Mouse (Mus musculus): ENCODE results near the gene Map3k6. TPM values are rescaled to one million over a fixed set of nuclear protein-coding genes. Genes with fewer than 3 reads are reported as not detected.

Map3k6 gene
- total RNA-seq, 2 experiments from 2014 or later = 6.8 to 8.1 TPM

- intact Hi-C loops (cut with DNase I) = loop anchor here (5.0 to 10.0 kb wide), 2 partner anchors 200 to 268 kb away; partner anchors contain the start of gene Ahdc1
Observed at GRCm38 (mm10) chr4:133212562-133213267, 27.9 kb upstream of the Map3k6 start.

DNA sequence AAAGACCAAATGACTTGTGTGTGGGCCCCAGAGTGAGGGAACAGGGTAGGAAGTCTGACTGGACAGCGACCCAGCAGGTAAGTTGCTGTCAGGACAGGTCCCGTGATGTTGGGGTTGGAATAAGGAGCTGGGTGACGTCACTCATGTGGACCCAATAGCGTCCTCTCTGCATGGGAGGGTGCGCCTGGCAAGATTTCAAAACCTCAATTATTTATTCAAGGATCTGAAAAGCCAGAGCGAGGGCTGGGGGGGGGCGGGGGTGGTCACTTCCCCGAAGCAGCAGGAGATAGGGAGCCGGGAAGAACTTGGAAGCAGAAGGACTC is 27.4 kb upstream of the Map3k6 start:
- peak in 1 of 2 experiments; percentile 22 for DNase-seq (ENCODE audit: low spot score in 2 of 2)
- intact Hi-C loops (cut with DNase I) = loop anchor here (5.0 to 10.0 kb wide), 2 partner anchors 201 to 268 kb away; partner anchors contain the start of gene Ahdc1

More at GRCm38 (mm10) chr4:133212562-133213267, 27.9 kb upstream of the Map3k6 start:
- DNase-seq (ENCODE audit: low spot score in 2 of 2) = peak; percentile 82 to 87

GRCm38 (mm10) chr4:133213661-133214060 is 27.0 kb upstream of the Map3k6 start:
- intact Hi-C loops (cut with DNase I) = loop anchor here (5.0 to 10.0 kb wide), 2 partner anchors 201 to 269 kb away; partner anchors contain the start of gene Ahdc1
- DNase-seq (ENCODE audit: low spot score in 2 of 2) = no peak

- peak in 1 of 2 experiments; percentile 43 for DNase-seq (ENCODE audit: low spot score in 2 of 2)
- intact Hi-C loops (cut with DNase I) = loop anchor here (10.0 kb wide), 1 partner anchor 273 kb away; no protein-coding TSS in a partner anchor
Observed at GRCm38 (mm10) chr4:133217641-133218040, 23.0 kb upstream of the Map3k6 start.

GRCm38 (mm10) chr4:133218745-133219144 is 21.9 kb upstream of the Map3k6 start:
- no peak for DNase-seq (ENCODE audit: low spot score in 2 of 2)
- intact Hi-C loops (cut with DNase I) = loop anchor here (10.0 kb wide), 1 partner anchor 274 kb away; no protein-coding TSS in a partner anchor

GRCm38 (mm10) chr4:133220656-133221055 is 20.0 kb upstream of the Map3k6 start:
- intact Hi-C loops (cut with DNase I) = no loop called here

DNA sequence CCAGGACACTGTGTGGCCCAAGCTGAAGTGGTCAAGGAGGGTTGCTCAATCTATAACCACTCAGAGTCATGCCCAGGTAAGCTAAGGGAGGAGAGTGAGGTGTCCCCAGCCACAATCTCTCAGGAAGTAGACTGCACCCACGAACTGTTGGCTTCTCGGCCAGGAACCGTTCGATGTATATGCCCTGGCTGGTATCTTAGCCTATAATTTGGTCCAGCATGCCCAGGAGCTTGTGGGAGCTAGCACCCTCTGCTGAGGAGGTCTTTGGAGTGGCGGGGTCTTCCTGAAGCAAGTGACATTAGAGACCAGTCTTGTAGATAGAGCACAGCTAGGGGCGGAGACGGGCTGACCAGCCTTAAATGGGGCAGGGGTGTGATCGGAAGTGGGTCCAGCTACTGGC is 18.9 kb upstream of the Map3k6 start:
- no peak for DNase-seq (ENCODE audit: low spot score in 2 of 2)
- intact Hi-C loops (cut with DNase I) = no loop called here

More at GRCm38 (mm10) chr4:133220656-133221055, 20.0 kb upstream of the Map3k6 start:
- DNase-seq (ENCODE audit: low spot score in 2 of 2) = no peak

DNA sequence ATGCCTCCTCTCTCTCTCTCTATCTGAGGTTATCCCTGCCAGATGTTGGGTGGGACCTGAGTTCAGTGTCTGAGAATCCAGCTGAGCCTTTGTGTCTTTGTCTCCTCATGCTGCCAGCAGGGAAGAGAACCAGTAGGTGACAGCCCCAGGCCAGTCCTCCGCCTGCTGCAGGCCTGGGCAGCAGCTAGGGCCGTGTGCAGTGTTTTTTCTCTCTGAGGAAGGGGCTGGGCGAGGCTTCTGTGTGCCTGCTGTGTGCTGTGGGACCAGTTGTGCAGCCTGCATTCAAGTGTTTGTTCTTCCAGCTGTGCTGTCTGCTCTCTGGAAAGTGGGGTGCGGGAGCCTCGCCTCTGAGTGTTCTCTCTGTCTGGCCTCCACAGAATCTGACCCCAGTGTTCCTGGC is 16.7 kb upstream of the Map3k6 start:
- intact Hi-C loops (cut with DNase I) = no loop called here
- DNase-seq (ENCODE audit: low spot score in 2 of 2) = no peak

DNA sequence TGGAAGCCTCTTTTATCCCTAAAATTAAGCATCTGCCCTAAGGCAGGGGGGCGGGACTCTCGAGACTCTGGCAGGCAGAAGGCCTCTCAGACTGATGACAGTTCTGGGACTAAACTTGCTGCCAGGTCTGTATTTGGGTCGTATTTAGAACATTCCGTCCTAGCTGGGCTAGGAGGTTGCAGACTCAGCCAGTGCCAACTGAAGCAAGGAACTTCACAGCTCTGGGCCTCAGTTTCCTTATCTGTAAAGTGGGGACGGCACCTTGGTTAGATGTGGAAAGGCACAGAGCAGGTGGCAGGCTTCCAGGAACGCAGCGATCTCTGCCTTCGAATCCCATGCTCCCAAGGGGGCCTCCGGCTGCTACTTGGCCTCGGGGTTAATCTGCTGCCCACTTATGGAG is 14.5 kb upstream of the Map3k6 start:
- intact Hi-C loops (cut with DNase I) = no loop called here

GRCm38 (mm10) chr4:133227636-133228035 is 13.0 kb upstream of the Map3k6 start:
- DNase-seq (ENCODE audit: low spot score in 2 of 2) = no peak

More for the DNA sequence above, 14.5 kb upstream of the Map3k6 start:
- DNase-seq (ENCODE audit: low spot score in 2 of 2) = no peak

DNA sequence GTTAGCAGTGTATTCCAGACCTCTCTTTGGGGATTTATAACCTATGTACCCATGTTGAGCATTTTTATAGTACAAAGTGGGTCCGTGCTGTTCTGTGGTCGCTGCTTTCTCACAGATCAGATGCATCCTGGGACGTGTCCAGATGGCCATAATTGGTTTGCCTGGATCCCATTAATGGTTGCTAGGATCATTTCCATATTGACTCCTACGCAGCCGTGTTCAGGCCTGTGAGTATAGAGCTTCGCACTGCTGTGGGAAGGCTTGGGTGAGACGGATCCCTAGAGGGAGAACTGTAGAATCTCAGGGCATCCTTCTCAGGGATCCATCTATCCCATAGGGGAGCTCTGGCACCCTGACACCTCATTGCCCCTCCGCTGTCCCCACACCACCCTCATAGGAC is 11.0 kb upstream of the Map3k6 start:
- DNase-seq (ENCODE audit: low spot score in 2 of 2) = no peak
- intact Hi-C loops (cut with DNase I) = no loop called here

More at GRCm38 (mm10) chr4:133227636-133228035, 13.0 kb upstream of the Map3k6 start:
- intact Hi-C loops (cut with DNase I) = no loop called here

- intact Hi-C loops (cut with DNase I) = no loop called here
- DNase-seq (ENCODE audit: low spot score in 2 of 2) = no peak
Observed at GRCm38 (mm10) chr4:133233285-133233976, 7.2 kb upstream of the Map3k6 start.

DNA sequence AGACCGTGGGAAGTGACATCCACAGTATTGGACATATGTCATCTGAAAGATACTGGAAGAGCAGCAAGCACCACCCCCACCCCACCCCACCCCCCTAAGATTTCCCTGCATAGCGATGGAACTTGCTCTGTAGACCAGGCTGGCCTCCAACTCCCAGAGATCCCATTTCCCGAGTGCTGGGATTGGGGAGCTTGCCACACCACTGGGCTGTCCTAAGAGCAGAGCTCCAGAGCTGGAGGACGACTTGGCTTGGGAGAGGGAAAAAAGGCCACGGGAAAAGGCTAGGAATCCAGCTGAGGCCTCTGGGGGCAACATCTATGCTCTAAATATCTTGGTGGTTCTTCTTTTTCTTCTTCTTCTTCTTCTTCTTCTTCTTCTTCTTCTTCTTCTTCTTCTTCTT is 5.8 kb upstream of the Map3k6 start:
- intact Hi-C loops (cut with DNase I) = no loop called here
- no peak for DNase-seq (ENCODE audit: low spot score in 2 of 2)

DNA sequence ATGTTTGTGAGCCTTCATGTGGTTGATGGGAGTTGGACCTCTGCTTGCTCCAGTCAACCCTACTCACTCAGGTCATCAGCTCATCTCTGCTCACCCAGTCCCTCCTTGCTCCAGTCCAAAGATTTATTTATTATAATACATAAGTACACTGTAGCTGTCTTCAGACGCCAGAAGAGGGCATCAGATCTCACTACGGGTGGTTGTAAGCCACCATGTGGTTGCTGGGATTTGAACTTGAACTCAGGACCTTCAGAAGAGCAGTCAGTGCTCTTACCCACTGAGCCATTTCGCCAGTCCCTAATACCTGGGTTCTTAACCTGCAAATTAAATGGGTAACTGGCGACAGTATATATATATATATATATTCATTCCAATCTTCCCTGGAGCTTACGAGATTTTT is 5.2 kb upstream of the Map3k6 start:
- intact Hi-C loops (cut with DNase I) = no loop called here
- DNase-seq (ENCODE audit: low spot score in 2 of 2) = no peak

DNA sequence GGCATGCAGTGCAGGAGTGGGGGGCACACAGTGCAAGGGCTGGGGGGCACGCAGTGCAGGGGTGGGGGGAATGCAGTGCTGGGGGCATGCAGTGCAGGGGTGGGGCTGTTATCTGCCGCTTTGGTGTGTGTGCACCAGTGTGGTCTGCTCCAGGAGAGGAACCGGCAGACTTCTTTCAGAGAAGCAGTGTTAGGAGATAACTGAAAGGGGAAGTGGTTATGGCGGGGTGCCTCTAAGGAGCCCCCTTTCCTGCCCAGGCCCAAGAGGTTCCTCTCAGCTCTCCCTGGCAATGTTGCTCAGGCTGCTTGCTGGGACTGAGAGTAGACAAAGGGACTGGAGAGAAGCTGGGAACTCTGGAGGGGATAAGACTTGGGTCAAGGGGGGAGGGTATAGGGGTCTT is 2.7 kb upstream of the Map3k6 start:
- intact Hi-C loops (cut with DNase I) = no loop called here
- DNase-seq (ENCODE audit: low spot score in 2 of 2) = no peak

DNA sequence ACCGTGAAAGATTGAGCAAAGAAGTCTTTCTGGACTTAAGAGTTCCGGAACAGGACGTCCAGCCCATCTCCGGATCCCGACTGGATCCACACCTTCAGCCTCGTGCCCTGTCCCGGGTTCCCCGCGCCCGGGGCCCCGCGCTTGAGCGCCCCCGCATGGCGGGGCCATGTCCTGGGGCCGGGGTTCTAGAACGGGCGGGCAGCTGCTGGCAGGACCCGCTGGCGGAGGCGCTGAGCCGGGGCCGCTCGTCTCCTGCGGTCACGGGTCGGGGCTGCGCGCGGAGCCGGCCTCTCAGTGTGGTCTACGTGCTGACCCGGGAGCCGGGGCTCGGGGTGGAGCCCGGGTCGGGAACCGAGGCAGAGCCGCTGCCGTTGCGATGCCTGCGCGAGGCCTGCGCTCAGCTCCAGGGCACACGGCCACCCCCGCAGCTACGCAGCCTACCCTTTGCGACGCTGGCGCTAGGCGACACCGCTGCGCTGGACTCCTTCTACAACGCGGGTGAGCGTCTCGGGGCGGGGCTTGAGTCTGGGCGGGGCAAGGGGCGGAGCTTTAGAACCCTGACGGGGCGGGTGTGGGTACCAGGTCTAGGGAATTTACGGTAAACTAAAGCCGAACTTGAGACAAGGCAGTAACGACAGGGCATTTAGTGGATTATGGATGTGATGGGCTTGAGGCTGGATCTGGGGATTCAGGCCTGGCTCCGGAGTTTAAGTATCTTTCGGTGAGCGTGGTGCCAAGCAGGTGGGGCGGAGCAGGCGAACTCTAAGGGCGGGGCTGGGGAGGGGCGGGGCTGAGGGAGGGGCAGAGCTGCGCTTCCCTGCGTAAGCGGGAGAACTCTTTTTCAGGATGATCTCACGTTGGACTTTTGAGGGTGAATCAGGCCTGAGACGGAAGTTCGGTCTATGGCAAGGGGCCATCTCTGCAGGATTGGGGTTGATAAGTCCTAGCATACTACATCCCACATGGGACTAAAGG is 603 bp downstream of the Map3k6 start:
- intact Hi-C loops (cut with DNase I) = no loop called here
- peak; percentile 86 to 87 for DNase-seq (ENCODE audit: low spot score in 2 of 2)

DNA sequence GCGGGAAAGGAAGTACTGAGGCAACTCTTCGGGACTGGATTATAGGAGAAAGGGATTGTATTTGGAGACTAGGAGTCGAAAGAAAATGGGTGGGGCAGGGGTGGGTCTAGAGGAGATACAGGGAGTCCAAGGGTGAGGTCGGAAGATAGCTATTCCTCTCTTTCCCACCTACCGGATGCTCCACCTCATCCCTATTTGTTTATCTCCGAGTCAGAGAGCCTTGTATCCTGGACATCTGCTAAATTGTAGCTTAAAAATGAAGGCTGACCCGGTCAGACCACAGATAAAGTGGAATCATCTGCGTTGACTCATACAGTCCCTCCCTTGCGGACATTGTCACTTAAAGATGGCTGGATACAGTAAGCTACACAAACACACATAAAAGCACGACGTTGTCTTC is 1.3 kb downstream of the Map3k6 start:
- intact Hi-C loops (cut with DNase I) = no loop called here

DNA sequence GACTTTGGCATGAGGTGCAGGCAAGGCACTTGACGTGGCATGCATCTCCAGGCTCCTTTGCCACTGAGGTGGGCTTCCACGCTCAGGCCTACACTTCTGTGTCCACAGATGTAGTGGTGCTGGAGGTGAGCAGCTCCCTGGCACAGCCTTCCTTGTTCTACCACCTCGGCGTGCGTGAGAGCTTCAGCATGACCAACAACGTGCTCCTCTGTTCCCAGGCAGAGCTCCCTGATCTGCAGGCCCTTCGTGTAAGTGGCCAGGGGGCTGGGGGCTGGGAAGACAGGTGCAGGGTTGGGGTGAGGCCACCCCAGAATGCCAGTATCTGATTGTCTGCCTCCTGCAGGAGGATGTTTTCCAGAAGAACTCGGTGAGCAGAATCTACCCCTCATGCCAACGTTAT is 2.1 kb downstream of the Map3k6 start:
- intact Hi-C loops (cut with DNase I) = no loop called here
- no peak for DNase-seq (ENCODE audit: low spot score in 2 of 2)

More for the DNA sequence above, 1.3 kb downstream of the Map3k6 start:
- DNase-seq (ENCODE audit: low spot score in 2 of 2) = no peak

DNA sequence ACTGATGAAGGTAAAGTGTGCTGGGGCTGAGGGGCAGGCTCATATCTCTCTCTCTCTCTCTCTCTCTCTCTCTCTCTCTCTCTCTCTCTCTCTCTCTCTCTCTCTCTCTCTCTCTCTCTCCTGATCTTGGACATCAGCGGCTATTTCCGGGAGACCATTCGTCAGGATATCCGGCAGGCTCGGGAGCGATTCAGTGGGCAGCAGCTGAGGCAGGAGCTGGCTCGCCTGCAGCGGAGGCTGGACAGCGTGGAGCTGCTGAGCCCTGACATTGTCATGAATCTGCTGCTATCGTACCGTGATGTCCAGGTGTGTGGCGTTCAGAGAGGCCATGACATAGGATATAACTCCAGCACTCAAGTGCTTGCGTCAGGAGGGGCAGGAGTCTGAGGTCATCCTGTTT is 2.9 kb downstream of the Map3k6 start:
- intact Hi-C loops (cut with DNase I) = no loop called here
- no peak for DNase-seq (ENCODE audit: low spot score in 2 of 2)

DNA sequence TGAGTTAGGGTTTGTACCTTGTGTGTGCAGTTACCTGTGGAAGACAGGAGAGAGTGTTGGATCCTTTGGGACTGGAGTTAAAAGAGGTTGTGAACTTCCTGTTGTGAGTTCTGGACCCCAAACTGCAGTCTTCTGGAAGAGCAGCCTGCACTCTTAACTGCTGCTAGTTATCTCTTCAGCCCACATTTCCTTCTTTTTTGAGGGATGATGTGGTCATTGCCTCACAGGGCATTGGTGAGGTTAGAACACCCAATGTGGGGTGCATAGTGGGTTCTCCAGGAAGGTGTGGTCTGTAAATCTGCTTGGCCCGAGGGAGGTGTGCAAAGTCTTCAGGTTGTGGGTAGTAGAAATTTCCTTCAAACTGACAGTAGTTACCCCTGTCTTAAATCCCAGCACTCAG is 3.7 kb downstream of the Map3k6 start:
- intact Hi-C loops (cut with DNase I) = no loop called here
- DNase-seq (ENCODE audit: low spot score in 2 of 2) = no peak

Measured in left cerebral cortex, postnatal 36 days (tissue).